Mouse (Mus musculus) ES-Bruce4 (cell line): Measurements from ENCODE around the gene D430041D05Rik. TPM values are rescaled to one million over a fixed set of nuclear protein-coding genes. Genes with fewer than 3 reads are reported as not detected.

Source experiments
- H3K27ac ChIP-seq: 2 replicates; pipeline ENCODE4 v1.5.1; 2012; ENCODE audit warnings: low read length, inconsistent platforms; ENCODE audit not compliant: insufficient read depth
- H3K27me3 ChIP-seq: 2 replicates; pipeline ENCODE4 v1.6.1; 2012; ENCODE audit warnings: mild to moderate bottlenecking, low read length, inconsistent platforms; ENCODE audit not compliant: control insufficient read depth, poor library complexity, insufficient read depth, severe bottlenecking
- H3K36me3 ChIP-seq: 2 replicates; pipeline ENCODE4 v1.6.1; 2012; ENCODE audit warnings: inconsistent platforms, mild to moderate bottlenecking, low read length, moderate library complexity; ENCODE audit not compliant: control insufficient read depth, poor library complexity, insufficient read depth, severe bottlenecking
- H3K4me1 ChIP-seq: one replicate; pipeline ENCODE4 v1.8.1; 2011; ENCODE audit warnings: low read length; ENCODE audit not compliant: control insufficient read depth, insufficient read depth
- H3K4me3 ChIP-seq: 2 replicates; pipeline ENCODE4 v1.5.1; 2011; ENCODE audit warnings: low read depth, mild to moderate bottlenecking, low read length
- H3K9ac ChIP-seq: 2 replicates; pipeline ENCODE4 v1.6.1; 2012; ENCODE audit warnings: low read depth, mild to moderate bottlenecking, inconsistent platforms; ENCODE audit not compliant: poor library complexity, severe bottlenecking
- H3K9me3 ChIP-seq: replicated peaks from 2 replicates; pipeline ENCODE4 v1.6.1; 2012; ENCODE audit warnings: mild to moderate bottlenecking, low read length, inconsistent platforms; ENCODE audit not compliant: control insufficient read depth, poor library complexity, insufficient read depth, severe bottlenecking
- CTCF ChIP-seq: IDR thresholded peaks from one replicate; pipeline ENCODE4 v1.8.1; 2011; ENCODE audit warnings: low read depth, low read length
- EP300 ChIP-seq: IDR thresholded peaks from 2 replicates; pipeline ENCODE4 v1.6.1; 2011; ENCODE audit warnings: low read depth, low read length; ENCODE audit not compliant: insufficient read depth
- POLR2A ChIP-seq: IDR thresholded peaks from one replicate; pipeline ENCODE4 v1.8.1; 2011; ENCODE audit warnings: low read length; ENCODE audit not compliant: insufficient read depth
- polyA plus RNA-seq: library from polyadenylated mRNA; stranded (reverse); fragments of >200 nt; gene quantifications from 2 replicates; pipeline ENCODE4 v1.2.4, GENCODE M21; 2011; ENCODE audit warnings: low read depth; ENCODE audit not compliant: missing spikeins, insufficient read depth, insufficient read length

Gene D430041D05Rik
- polyA plus RNA-seq, 1 experiment = 0.10 TPM

GRCm38 (mm10) chr2:104261741-104262067, 149.1 kb downstream of the D430041D05Rik start:
- H3K9ac ChIP-seq = no peak overlapping the region
- no peak overlapping the region for H3K4me3 ChIP-seq
- TF ChIP-seq CTCF (no peak), POLR2A (no peak), EP300 (no peak)
- H3K36me3 ChIP-seq = no peaks in the 10 kb centered on the region
- H3K9me3 ChIP-seq = no peaks in the 10 kb centered on the region
- no peaks in the 10 kb centered on the region for H3K27me3 ChIP-seq
- no peaks in the 10 kb centered on the region for H3K4me1 ChIP-seq
- H3K27ac ChIP-seq = no peak overlapping the region

- Histone ChIP-seq H3K36me3 (no peaks in the 10 kb centered on the region), H3K9ac (no peak overlapping the region), H3K4me3 (no peak overlapping the region), H3K27ac (no peak overlapping the region), H3K9me3 (no peaks in the 10 kb centered on the region), H3K27me3 (no peaks in the 10 kb centered on the region), H3K4me1 (no peaks in the 10 kb centered on the region)
- TF ChIP-seq POLR2A (no peak), CTCF (no peak), EP300 (no peak)
Observed at GRCm38 (mm10) chr2:104260920-104261740, 149.7 kb downstream of the D430041D05Rik start.

GRCm38 (mm10) chr2:104256585-104256984, 154.2 kb downstream of the D430041D05Rik start:
- no peaks in the 10 kb centered on the region for H3K27me3 ChIP-seq
- no peak overlapping the region for H3K9ac ChIP-seq
- H3K36me3 ChIP-seq = no peaks in the 10 kb centered on the region
- no peak for TF ChIP-seq EP300
- no peak for TF ChIP-seq CTCF
- TF ChIP-seq POLR2A = no peak
- no peak overlapping the region for H3K27ac ChIP-seq
- H3K4me3 ChIP-seq = no peak overlapping the region
- H3K9me3 ChIP-seq = no peaks in the 10 kb centered on the region
- no peaks in the 10 kb centered on the region for H3K4me1 ChIP-seq

GRCm38 (mm10) chr2:104254944-104255343, 155.9 kb downstream of the D430041D05Rik start:
- TF ChIP-seq EP300 (no peak), POLR2A (no peak), CTCF (no peak)
- Histone ChIP-seq H3K4me1 (no peaks in the 10 kb centered on the region), H3K9ac (no peak overlapping the region), H3K4me3 (no peak overlapping the region), H3K27ac (no peak overlapping the region), H3K36me3 (no peaks in the 10 kb centered on the region), H3K9me3 (no peaks in the 10 kb centered on the region), H3K27me3 (no peaks in the 10 kb centered on the region)

GRCm38 (mm10) chr2:104253341-104253740, 157.5 kb downstream of the D430041D05Rik start:
- no peak overlapping the region for H3K9ac ChIP-seq
- no peaks in the 10 kb centered on the region for H3K9me3 ChIP-seq
- H3K27me3 ChIP-seq = no peaks in the 10 kb centered on the region
- H3K27ac ChIP-seq = no peak overlapping the region
- no peak overlapping the region for H3K4me3 ChIP-seq
- no peaks in the 10 kb centered on the region for H3K36me3 ChIP-seq
- H3K4me1 ChIP-seq = no peaks in the 10 kb centered on the region
- no peak for TF ChIP-seq EP300
- TF ChIP-seq POLR2A = no peak
- no peak for TF ChIP-seq CTCF

GRCm38 (mm10) chr2:104251647-104252046, 159.2 kb downstream of the D430041D05Rik start:
- H3K27ac ChIP-seq = no peak overlapping the region
- H3K4me3 ChIP-seq = no peak overlapping the region
- H3K36me3 ChIP-seq = no peaks in the 10 kb centered on the region
- no peak for TF ChIP-seq POLR2A
- no peak for TF ChIP-seq CTCF
- TF ChIP-seq EP300 = no peak
- H3K9me3 ChIP-seq = no peaks in the 10 kb centered on the region
- H3K4me1 ChIP-seq = no peaks in the 10 kb centered on the region
- H3K27me3 ChIP-seq = no peaks in the 10 kb centered on the region
- H3K9ac ChIP-seq = no peak overlapping the region
